Mouse (Mus musculus): ENCODE measurements around the gene Ppih. TPM values are rescaled to one million over a fixed set of nuclear protein-coding genes. Genes with fewer than 3 reads are reported as not detected.

The Ppih gene
- polyA plus RNA-seq, 1 experiment = 1.7 TPM

DNA sequence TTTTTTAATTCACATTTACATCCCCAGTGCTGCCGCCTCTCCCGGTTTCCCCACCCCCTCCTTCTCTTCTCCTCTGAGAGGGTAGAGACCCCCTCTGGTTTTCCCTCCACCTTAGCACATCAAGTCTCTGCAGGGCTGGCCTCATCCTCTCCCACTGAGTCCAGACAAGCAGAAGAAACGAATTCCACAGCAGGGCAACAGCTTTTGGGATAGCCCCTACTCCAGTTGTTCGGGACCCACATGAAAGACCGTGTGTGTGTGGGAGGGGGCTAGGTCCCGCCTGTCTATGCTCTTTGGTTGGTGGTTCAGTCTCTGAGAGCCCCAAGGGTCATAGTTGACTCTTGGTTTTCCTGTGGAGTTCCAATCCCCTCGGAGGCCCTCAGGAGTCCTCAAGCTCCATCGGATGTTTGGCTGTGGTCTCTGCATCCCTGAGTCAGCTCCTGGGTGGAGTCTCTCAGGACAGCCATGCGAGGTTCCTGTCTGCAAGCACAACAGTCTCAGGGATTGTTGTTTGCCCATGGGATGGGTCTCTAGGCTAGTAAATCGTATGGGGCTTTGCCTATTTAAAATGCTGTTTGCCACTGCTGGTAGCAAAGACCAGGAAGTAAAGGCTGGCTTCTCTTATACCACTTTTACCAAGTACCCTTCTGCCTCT lies 677 bp upstream of the Ppih start:
- Histone ChIP-seq H3K36me3 (replicated peaks; ENCODE audit: low read length) (peaks cover 34% of the 10 kb centered on the region), H3K9me3 (no peaks in the 10 kb centered on the region), H3K4me3 (replicated peaks) (peak overlapping the region; percentile 94), H3K27me3 (replicated peaks) (no peaks in the 10 kb centered on the region), H3K4me1 (peaks cover 29% of the 10 kb centered on the region)
- TF ChIP-seq FLI1 (IDR thresholded peaks at IDR 0.05; ENCODE audit: low read length) (no peak), GATA1 (IDR thresholded peaks at IDR 0.05; ENCODE audit: borderline replicate concordance, low read length) (no peak)

DNA sequence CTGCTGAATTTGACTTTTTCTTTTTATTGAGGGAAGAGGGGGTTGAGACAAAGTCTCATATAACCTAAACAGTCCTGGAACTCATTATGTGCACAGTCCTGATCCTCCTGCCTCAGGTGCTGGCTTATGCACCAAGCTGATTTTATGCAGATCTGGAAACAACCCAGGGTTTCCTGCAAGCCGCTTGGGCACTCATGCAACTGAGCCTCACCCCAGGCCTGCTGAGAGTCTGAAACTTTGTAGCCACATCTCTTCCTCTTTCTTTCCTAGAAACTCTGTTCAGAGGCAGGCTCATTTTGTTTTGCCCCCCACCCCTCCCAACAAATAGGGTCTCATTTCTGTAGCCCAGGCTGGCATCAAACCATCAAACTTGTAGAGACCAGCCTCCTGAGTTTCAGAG lies 6.6 kb downstream of the Ppih start:
- Histone ChIP-seq H3K36me3 (replicated peaks; ENCODE audit: low read length) (peaks cover 91% of the 10 kb centered on the region), H3K9me3 (no peaks in the 10 kb centered on the region), H3K4me1 (peaks cover 36% of the 10 kb centered on the region), H3K27me3 (replicated peaks) (no peaks in the 10 kb centered on the region), H3K4me3 (replicated peaks) (no peak overlapping the region)
- TF ChIP-seq FLI1 (IDR thresholded peaks at IDR 0.05; ENCODE audit: low read length) (no peak), GATA1 (IDR thresholded peaks at IDR 0.05; ENCODE audit: borderline replicate concordance, low read length) (no peak)

- H3K4me1 ChIP-seq = peaks cover 65% of the 10 kb centered on the region
- no peak overlapping the region for H3K4me3 ChIP-seq (replicated peaks)
- H3K27me3 ChIP-seq (replicated peaks) = no peaks in the 10 kb centered on the region
- no peak for TF ChIP-seq GATA1 (IDR thresholded peaks at IDR 0.05; ENCODE audit: borderline replicate concordance, low read length)
- no peak for TF ChIP-seq FLI1 (IDR thresholded peaks at IDR 0.05; ENCODE audit: low read length)
- no peaks in the 10 kb centered on the region for H3K9me3 ChIP-seq
- peaks cover 50% of the 10 kb centered on the region for H3K36me3 ChIP-seq (replicated peaks; ENCODE audit: low read length)
Measured at GRCm38 (mm10) chr4:119305418-119305817, 14.9 kb downstream of the Ppih start.

DNA sequence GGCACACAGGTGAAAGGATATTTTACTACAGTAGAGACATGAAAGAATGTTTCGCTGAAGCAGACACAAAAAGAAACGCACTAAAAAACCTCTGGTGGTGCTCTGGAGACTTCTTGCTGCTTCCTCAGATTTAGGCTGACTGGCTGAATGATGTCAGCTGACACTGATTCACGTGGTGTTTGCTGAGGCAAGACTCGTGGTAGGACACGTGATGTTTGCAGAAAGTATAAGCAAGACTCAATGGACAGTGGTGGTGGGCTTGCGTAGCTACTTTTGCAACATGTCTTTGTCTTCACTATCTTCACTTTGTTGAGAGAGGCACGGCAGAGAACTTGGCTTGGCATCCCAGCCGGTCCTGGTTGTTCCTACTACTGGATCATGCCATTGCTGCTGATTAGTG lies 17.1 kb downstream of the Ppih start:
- Histone ChIP-seq H3K4me3 (replicated peaks) (peak overlapping the region; percentile 38), H3K36me3 (replicated peaks; ENCODE audit: low read length) (peaks cover 36% of the 10 kb centered on the region), H3K9me3 (no peaks in the 10 kb centered on the region), H3K27me3 (replicated peaks) (no peaks in the 10 kb centered on the region), H3K4me1 (peaks cover 59% of the 10 kb centered on the region)
- TF ChIP-seq GATA1 (IDR thresholded peaks at IDR 0.05; ENCODE audit: borderline replicate concordance, low read length) = no peak
- TF ChIP-seq FLI1 (IDR thresholded peaks at IDR 0.05; ENCODE audit: low read length) = no peak

- TF ChIP-seq FLI1 (IDR thresholded peaks at IDR 0.05; ENCODE audit: low read length) = no peak
- TF ChIP-seq GATA1 (IDR thresholded peaks at IDR 0.05; ENCODE audit: borderline replicate concordance, low read length) = no peak
- Histone ChIP-seq H3K4me1 (peaks cover 64% of the 10 kb centered on the region), H3K36me3 (replicated peaks; ENCODE audit: low read length) (peaks cover 21% of the 10 kb centered on the region), H3K9me3 (no peaks in the 10 kb centered on the region), H3K27me3 (replicated peaks) (no peaks in the 10 kb centered on the region), H3K4me3 (replicated peaks) (no peak overlapping the region)
Measured at GRCm38 (mm10) chr4:119301777-119302176, 18.6 kb downstream of the Ppih start.

DNA sequence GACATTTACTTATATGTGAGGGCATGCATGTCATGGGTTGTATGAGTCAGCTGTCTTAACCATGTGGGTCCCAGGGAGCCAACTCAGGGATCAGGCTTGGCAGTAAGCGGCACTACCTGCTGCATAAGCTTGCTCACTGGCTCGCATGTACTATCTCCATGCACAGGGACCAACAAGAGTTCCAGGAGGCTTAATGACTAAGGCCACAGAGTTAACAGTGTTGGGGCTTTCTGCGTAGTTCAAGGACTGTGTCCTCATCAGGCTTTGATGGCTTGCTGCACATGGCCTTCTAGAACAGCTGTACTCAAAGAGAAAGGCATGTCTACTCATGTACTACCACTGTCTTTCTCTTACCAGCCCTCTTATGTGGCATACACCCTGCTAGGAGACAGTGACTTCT lies 19.6 kb downstream of the Ppih start:
- Histone ChIP-seq H3K4me3 (replicated peaks) (no peak overlapping the region), H3K4me1 (peaks cover 70% of the 10 kb centered on the region), H3K27me3 (replicated peaks) (no peaks in the 10 kb centered on the region), H3K36me3 (replicated peaks; ENCODE audit: low read length) (peaks cover 18% of the 10 kb centered on the region), H3K9me3 (no peaks in the 10 kb centered on the region)
- TF ChIP-seq FLI1 (IDR thresholded peaks at IDR 0.05; ENCODE audit: low read length) = no peak
- TF ChIP-seq GATA1 (IDR thresholded peaks at IDR 0.05; ENCODE audit: borderline replicate concordance, low read length) = no peak

DNA sequence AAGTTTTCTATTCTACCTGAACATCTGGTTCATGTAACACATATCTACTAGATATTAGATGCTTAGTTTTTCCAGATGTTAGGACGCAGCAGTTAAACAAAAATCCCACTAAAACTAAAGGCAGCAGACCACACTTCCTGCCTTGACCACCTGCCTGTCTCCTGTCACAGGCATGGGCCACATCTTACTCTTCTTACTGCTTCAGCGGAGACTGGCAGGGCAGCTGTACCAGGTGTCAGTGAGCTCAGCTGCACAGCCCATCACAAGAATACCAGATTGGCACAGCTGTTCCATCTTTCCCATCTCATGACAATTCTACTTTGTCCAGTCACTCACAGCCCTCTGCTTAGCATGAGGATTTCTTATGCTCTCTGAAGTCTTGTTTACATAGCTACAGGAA lies 23.0 kb downstream of the Ppih start:
- peaks cover 12% of the 10 kb centered on the region for H3K36me3 ChIP-seq (replicated peaks; ENCODE audit: low read length)
- peaks cover 53% of the 10 kb centered on the region for H3K4me1 ChIP-seq
- H3K27me3 ChIP-seq (replicated peaks) = no peaks in the 10 kb centered on the region
- H3K9me3 ChIP-seq = no peaks in the 10 kb centered on the region
- H3K4me3 ChIP-seq (replicated peaks) = peak overlapping the region; percentile 67
- TF ChIP-seq FLI1 (IDR thresholded peaks at IDR 0.05; ENCODE audit: low read length) (no peak), GATA1 (IDR thresholded peaks at IDR 0.05; ENCODE audit: borderline replicate concordance, low read length) (no peak)

- Histone ChIP-seq H3K4me3 (replicated peaks) (peak overlapping the region; percentile 94), H3K27me3 (replicated peaks) (no peaks in the 10 kb centered on the region), H3K36me3 (replicated peaks; ENCODE audit: low read length) (peaks cover 15% of the 10 kb centered on the region), H3K9me3 (no peaks in the 10 kb centered on the region), H3K4me1 (peaks cover 57% of the 10 kb centered on the region)
- TF ChIP-seq FLI1 (IDR thresholded peaks at IDR 0.05; ENCODE audit: low read length) = no peak
- TF ChIP-seq GATA1 (IDR thresholded peaks at IDR 0.05; ENCODE audit: borderline replicate concordance, low read length) = no peak
Measured at GRCm38 (mm10) chr4:119295134-119295453, 25.3 kb downstream of the Ppih start.

DNA sequence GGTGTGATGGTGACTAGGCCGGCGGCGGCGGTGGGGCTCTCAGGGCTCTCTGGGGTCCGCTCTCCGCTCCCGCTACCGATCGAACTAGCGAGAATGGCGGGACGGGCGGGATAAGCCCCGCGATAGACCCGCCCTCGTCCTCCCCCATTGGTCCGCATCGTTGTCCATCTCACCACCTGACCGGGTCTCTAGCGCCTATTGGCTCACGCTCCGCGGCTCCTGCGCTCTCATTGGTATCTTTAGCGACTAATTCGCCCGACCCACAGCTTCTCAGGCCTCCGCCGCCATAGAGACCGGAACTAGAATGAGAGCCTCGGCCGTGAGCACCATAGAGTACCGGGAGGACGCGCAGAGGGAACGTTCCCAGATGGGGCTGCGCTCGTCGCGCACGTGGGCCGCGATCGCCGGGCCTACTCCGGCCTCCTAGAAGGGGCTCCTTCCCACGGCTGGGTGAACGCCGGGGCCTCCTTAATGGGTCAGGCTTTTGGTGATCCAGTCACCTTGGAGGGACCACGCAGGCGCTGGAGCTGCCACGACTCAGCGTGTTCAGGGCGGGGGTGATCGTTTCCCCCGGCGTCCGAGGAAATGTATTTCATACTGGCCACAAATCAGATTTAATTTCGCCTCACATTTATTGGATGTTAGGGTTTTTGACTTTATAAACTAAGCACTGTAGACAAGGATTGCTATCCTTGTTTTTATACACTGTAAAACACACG lies 25.8 kb downstream of the Ppih start, which contains the start of gene Ybx1:
Gene Ybx1 (minus strand): TSS at position 190 of the 719 bp plus-strand sequence.
- Histone ChIP-seq H3K36me3 (replicated peaks; ENCODE audit: low read length) (peaks cover 21% of the 10 kb centered on the region), H3K4me1 (peaks cover 62% of the 10 kb centered on the region), H3K27me3 (replicated peaks) (no peaks in the 10 kb centered on the region), H3K9me3 (no peaks in the 10 kb centered on the region), H3K4me3 (replicated peaks) (peak within 1 kb of the TSS; percentile 94)
- TF ChIP-seq GATA1 (IDR thresholded peaks at IDR 0.05; ENCODE audit: borderline replicate concordance, low read length) (no peak), FLI1 (IDR thresholded peaks at IDR 0.05; ENCODE audit: low read length) (no peak)

DNA sequence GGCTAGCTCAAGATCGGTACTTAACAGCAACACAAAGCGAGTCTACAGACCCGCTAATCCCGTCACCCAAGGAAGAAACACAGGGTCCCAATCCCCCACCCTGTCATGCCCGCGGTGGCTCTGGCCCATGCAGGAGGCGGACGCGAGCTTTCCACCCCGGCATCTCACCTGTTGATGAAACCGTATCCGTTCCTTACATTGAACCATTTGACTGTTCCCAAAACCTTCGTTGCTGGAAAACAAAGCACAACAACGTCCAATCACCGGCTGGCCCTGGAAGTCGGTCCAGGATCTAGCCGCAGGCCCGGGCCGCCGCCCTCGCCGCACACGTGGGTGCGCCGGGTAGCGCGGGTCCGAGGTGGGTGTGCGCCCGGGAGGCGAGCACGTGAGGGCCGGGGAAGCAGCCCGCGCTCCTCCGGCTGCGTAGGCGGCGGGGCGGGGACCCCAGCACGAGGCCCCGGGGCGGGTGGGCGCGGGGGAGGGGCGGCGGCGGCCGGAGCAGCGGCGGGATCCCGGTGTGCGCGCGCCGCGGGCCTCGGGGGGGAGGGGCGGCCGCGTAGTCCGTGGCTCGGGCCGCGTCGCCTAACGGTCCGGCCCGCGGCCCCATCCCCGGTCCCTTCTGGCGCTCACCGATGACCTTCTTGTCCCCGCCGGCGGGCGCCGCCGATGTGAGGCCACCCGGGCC lies 26.6 kb downstream of the Ppih start:
- Histone ChIP-seq H3K9me3 (no peaks in the 10 kb centered on the region), H3K27me3 (replicated peaks) (no peaks in the 10 kb centered on the region), H3K4me3 (replicated peaks) (peak overlapping the region; percentile 94), H3K36me3 (replicated peaks; ENCODE audit: low read length) (peaks cover 24% of the 10 kb centered on the region), H3K4me1 (peaks cover 65% of the 10 kb centered on the region)
- TF ChIP-seq FLI1 (IDR thresholded peaks at IDR 0.05; ENCODE audit: low read length) (no peak), GATA1 (IDR thresholded peaks at IDR 0.05; ENCODE audit: borderline replicate concordance, low read length) (no peak)
